30 mouse cellular contexts compared by ENCODE assay signal in genomic region chr5:104294201-104294600, GRCm38 (mm10). TPM values are rescaled to one million over a fixed set of nuclear protein-coding genes. Genes with fewer than 3 reads are reported as not detected.
"Had no signal": no experiment of that assay in that cellular context is flagged by ENCODE, and none has a peak within 500 bp of the region (broad histone marks: within the 10 kb centered on the region; RNA-seq: fewer than 3 reads in every experiment).

No protein-coding gene starts in this region.

- H3K36me3 ChIP-seq: limb, embryonic 12.5 days; limb, embryonic 15.5 days; midbrain, embryonic 10.5 days; midbrain, embryonic 13.5 days had no signal

- H3K27me3 ChIP-seq: limb, embryonic 12.5 days; limb, embryonic 15.5 days; midbrain, embryonic 13.5 days had no signal

- H3K4me2 ChIP-seq: limb, embryonic 12.5 days; limb, embryonic 15.5 days; liver, embryonic 11.5 days; lung, embryonic 14.5 days; midbrain, embryonic 13.5 days had no signal

- DNase-seq: kidney, adult 2 months; kidney, postnatal 36 days; layer of hippocampus, postnatal 36 days; liver, postnatal 0 days; lung, embryonic 14.5 days; thymus, adult 2 months; thymus, postnatal 25 days had no signal

- H3K4me1 ChIP-seq: limb, embryonic 12.5 days; limb, embryonic 15.5 days; midbrain, embryonic 10.5 days; midbrain, embryonic 13.5 days had no signal

- H3K9me3 ChIP-seq: limb, embryonic 12.5 days; limb, embryonic 15.5 days; midbrain, embryonic 10.5 days; midbrain, embryonic 13.5 days had no signal

- H3K9ac ChIP-seq: limb, embryonic 12.5 days; limb, embryonic 15.5 days; liver, embryonic 14.5 days; liver, postnatal 0 days; lung, embryonic 14.5 days; midbrain, embryonic 13.5 days had no signal

- ATAC-seq: intestine, postnatal 0 days; liver, postnatal 0 days; lung, postnatal 0 days; midbrain, embryonic 13.5 days had no signal

- H3K27ac ChIP-seq: kidney, postnatal 0 days; limb, embryonic 12.5 days; limb, embryonic 15.5 days; liver, embryonic 14.5 days; macrophage; midbrain, embryonic 10.5 days; midbrain, embryonic 13.5 days; stomach, postnatal 0 days had no signal

- H3K4me3 ChIP-seq: limb, embryonic 12.5 days; limb, embryonic 15.5 days; midbrain, embryonic 10.5 days; midbrain, embryonic 13.5 days had no signal

RNA-seq across cellular contexts. Expression of gene Ibsp, which starts 4.8 kb away (rescaled TPM):
- polyA plus RNA-seq: intestine, postnatal 0 days; kidney, adult 2 months; kidney, embryonic 14.5 days; kidney, postnatal 0 days; limb, embryonic 12.5 days; liver, embryonic 11.5 days; liver, postnatal 0 days; macrophage; neural tube, embryonic 11.5 days; small intestine, adult 2 months; spleen, adult 2 months had no signal

RNA-seq across cellular contexts. Expression of gene Mepe, which starts 30.9 kb away (rescaled TPM):
- total RNA-seq: layer of hippocampus, adult 8-10 months; layer of hippocampus, postnatal 10 days; layer of hippocampus, postnatal 36 days; left cerebral cortex, adult 8-10 months; left cerebral cortex, postnatal 25 days; megakaryocyte, adult 5-6 weeks; midbrain, postnatal 0 days had no signal
- polyA plus RNA-seq: intestine, postnatal 0 days; kidney, adult 2 months; kidney, embryonic 14.5 days; kidney, postnatal 0 days; limb, embryonic 12.5 days; liver, embryonic 11.5 days; liver, embryonic 14.5 days; liver, postnatal 0 days; lung, embryonic 14.5 days; lung, postnatal 0 days; macrophage; midbrain, embryonic 10.5 days; midbrain, embryonic 13.5 days; midbrain, postnatal 0 days; neural tube, embryonic 11.5 days; neural tube, embryonic 14.5 days; small intestine, adult 2 months; spleen, adult 2 months; stomach, embryonic 14.5 days; stomach, postnatal 0 days; thymus, adult 2 months had no signal
